Mouse (Mus musculus) embryonic facial prominence, embryonic 14.5 days (tissue): ENCODE measurements around the gene Orc2. TPM values are rescaled to one million over a fixed set of nuclear protein-coding genes. Genes with fewer than 3 reads are reported as not detected.

Experiments used
- ATAC-seq: fragments of 200-750 bp; cut with Nextera tagmentation; 2 replicates; pipeline ENCODE4 v1.8.0; 2017; ENCODE audit warnings: low read depth, moderate number of reproducible peaks, moderate TSS enrichment
- DNase-seq: peaks from one replicate; pipeline ENCODE4 v3.0.0-alpha.2; 2015; ENCODE audit warnings: low spot score
- H3K27ac ChIP-seq: fragments of 300-500 bp; sonication (generic); replicated peaks from 2 replicates; pipeline ENCODE4 v1.5.1; 2014; ENCODE audit warnings: low read depth, mild to moderate bottlenecking, low read length, moderate library complexity
- H3K27me3 ChIP-seq: fragments of 300-500 bp; sonication (generic); replicated peaks from 2 replicates; pipeline ENCODE4 v1.6.1; 2014; ENCODE audit warnings: low read length; ENCODE audit not compliant: control insufficient read depth, insufficient read depth
- H3K36me3 ChIP-seq: fragments of 300-500 bp; sonication (generic); 2 replicates; pipeline ENCODE4 v1.6.1; 2014; ENCODE audit warnings: low read length, mixed read lengths; ENCODE audit not compliant: control insufficient read depth, insufficient read depth
- H3K4me1 ChIP-seq: fragments of 300-500 bp; sonication (generic); 2 replicates; pipeline ENCODE4 v1.6.1; 2014; ENCODE audit warnings: antibody characterized with exemption, low read length; ENCODE audit not compliant: control insufficient read depth, insufficient read depth
- H3K4me2 ChIP-seq: fragments of 300-500 bp; sonication (generic); 2 replicates; pipeline ENCODE4 v1.6.1; 2014; ENCODE audit warnings: low read depth, mild to moderate bottlenecking, low read length, moderate library complexity, mixed read lengths
- H3K4me3 ChIP-seq: fragments of 300-500 bp; sonication (generic); 2 replicates; pipeline ENCODE4 v1.5.1; 2014; ENCODE audit warnings: low read depth, mild to moderate bottlenecking, low read length
- H3K9ac ChIP-seq: fragments of 300-500 bp; sonication (generic); 2 replicates; pipeline ENCODE4 v1.6.1; 2014; ENCODE audit warnings: low read depth, mild to moderate bottlenecking, low read length, moderate library complexity, mixed read lengths
- H3K9me3 ChIP-seq: fragments of 300-500 bp; sonication (generic); 2 replicates; pipeline ENCODE4 v1.6.1; 2016; ENCODE audit warnings: low read length; ENCODE audit not compliant: control insufficient read depth
- WGBS: fragments of 180-500 bp; shearing (Covaris S2); extraction: QIAGEN DNeasy Blood & Tissue Kit; methylation state at CpG from one replicate; pipeline ENCODE4 v1.1.7; 2014; 5-methylcytosine and 5-hydroxymethylcytosine counted together
- polyA plus RNA-seq: library from polyadenylated mRNA; unstranded; fragments of >200 nt; fragmentation: Nextera tagmentation; extraction: Ambion mirVana; gene quantifications from 2 replicates; pipeline ENCODE4 v1.2.1, GENCODE M21; 2014

Orc2 gene
- polyA plus RNA-seq, 1 experiment from 2014 or later, result 31.6 TPM

GRCm38 (mm10) chr1:58482647-58483046 lies 22.3 kb downstream of the Orc2 start:
- Histone ChIP-seq H3K27ac (no peak overlapping the region), H3K4me1 (no peaks in the 10 kb centered on the region), H3K27me3 (no peaks in the 10 kb centered on the region), H3K9ac (no peak overlapping the region), H3K4me3 (no peak overlapping the region), H3K9me3 (no peaks in the 10 kb centered on the region), H3K36me3 (peaks cover 64% of the 10 kb centered on the region), H3K4me2 (no peak overlapping the region)
- WGBS, result 94% methylated on average over 4 of the region's 4 CpGs
- DNase-seq (no peak), ATAC-seq (no peak)

- H3K27me3 ChIP-seq, result no peaks in the 10 kb centered on the region
- no peak overlapping the region for H3K4me3 ChIP-seq
- 94% methylated on average over 8 of the region's 8 CpGs for WGBS
- DNase-seq (no peak), ATAC-seq (no peak)
- H3K9ac ChIP-seq, result no peak overlapping the region
- H3K27ac ChIP-seq, result no peak overlapping the region
- H3K36me3 ChIP-seq, result peaks cover 89% of the 10 kb centered on the region
- H3K9me3 ChIP-seq, result no peaks in the 10 kb centered on the region
- no peak overlapping the region for H3K4me2 ChIP-seq
- no peaks in the 10 kb centered on the region for H3K4me1 ChIP-seq
These were observed 29.2 kb downstream of the Orc2 start for GRCm38 (mm10) chr1:58475662-58476061.

- ATAC-seq (no peak), DNase-seq (no peak)
- Histone ChIP-seq H3K36me3 (peaks cover 93% of the 10 kb centered on the region), H3K27me3 (no peaks in the 10 kb centered on the region), H3K4me1 (no peaks in the 10 kb centered on the region), H3K9me3 (no peaks in the 10 kb centered on the region), H3K4me3 (no peak overlapping the region), H3K4me2 (no peak overlapping the region), H3K9ac (no peak overlapping the region), H3K27ac (no peak overlapping the region)
- WGBS, result 92% methylated on average over 4 of the region's 4 CpGs
These were observed 39.3 kb downstream of the Orc2 start for GRCm38 (mm10) chr1:58465561-58465960.

GRCm38 (mm10) chr1:58465042-58465441 lies 39.9 kb downstream of the Orc2 start:
- Histone ChIP-seq H3K4me2 (no peak overlapping the region), H3K4me1 (no peaks in the 10 kb centered on the region), H3K36me3 (peaks cover 92% of the 10 kb centered on the region), H3K27ac (no peak overlapping the region), H3K4me3 (no peak overlapping the region), H3K9me3 (no peaks in the 10 kb centered on the region), H3K9ac (no peak overlapping the region), H3K27me3 (no peaks in the 10 kb centered on the region)
- WGBS, result 92% methylated on average over 4 of the region's 4 CpGs
- no peak for DNase-seq
- no peak for ATAC-seq

- Histone ChIP-seq H3K9me3 (no peaks in the 10 kb centered on the region), H3K4me2 (no peak overlapping the region), H3K4me1 (no peaks in the 10 kb centered on the region), H3K9ac (no peak overlapping the region), H3K36me3 (peaks cover 92% of the 10 kb centered on the region), H3K27me3 (no peaks in the 10 kb centered on the region), H3K27ac (no peak overlapping the region), H3K4me3 (no peak overlapping the region)
- WGBS, result 76% methylated on average over 2 of the region's 2 CpGs
- DNase-seq (peak; percentile 20), ATAC-seq (no peak)
These were observed 41.0 kb downstream of the Orc2 start for GRCm38 (mm10) chr1:58463935-58464334.

GRCm38 (mm10) chr1:58460566-58460965 lies 44.3 kb downstream of the Orc2 start:
- ATAC-seq (no peak), DNase-seq (no peak)
- Histone ChIP-seq H3K27me3 (no peaks in the 10 kb centered on the region), H3K4me1 (no peaks in the 10 kb centered on the region), H3K4me3 (no peak overlapping the region), H3K9ac (no peak overlapping the region), H3K4me2 (no peak overlapping the region), H3K36me3 (peaks cover 98% of the 10 kb centered on the region), H3K9me3 (no peaks in the 10 kb centered on the region), H3K27ac (no peak overlapping the region)
- 92% methylated on average over 3 of the region's 3 CpGs for WGBS

- peaks cover 97% of the 10 kb centered on the region for H3K36me3 ChIP-seq
These were observed 46.0 kb downstream of the Orc2 start for GRCm38 (mm10) chr1:58458867-58459266.

GRCm38 (mm10) chr1:58458175-58458574 lies 46.7 kb downstream of the Orc2 start:
- no peaks in the 10 kb centered on the region for H3K4me1 ChIP-seq
- H3K27me3 ChIP-seq, result no peaks in the 10 kb centered on the region
- no peak for DNase-seq
- no peak overlapping the region for H3K9ac ChIP-seq
- H3K36me3 ChIP-seq, result peaks cover 97% of the 10 kb centered on the region
- H3K27ac ChIP-seq, result no peak overlapping the region
- no peak for ATAC-seq
- no peak overlapping the region for H3K4me2 ChIP-seq
- no peaks in the 10 kb centered on the region for H3K9me3 ChIP-seq
- no peak overlapping the region for H3K4me3 ChIP-seq
- 87% methylated on average over 5 of the region's 5 CpGs for WGBS

More at GRCm38 (mm10) chr1:58458867-58459266, 46.0 kb downstream of the Orc2 start:
- Histone ChIP-seq H3K9me3 (no peaks in the 10 kb centered on the region), H3K27me3 (no peaks in the 10 kb centered on the region), H3K4me2 (no peak overlapping the region), H3K4me3 (no peak overlapping the region), H3K27ac (no peak overlapping the region), H3K9ac (no peak overlapping the region), H3K4me1 (no peaks in the 10 kb centered on the region)
- WGBS, result 60% methylated on average over 2 of the region's 2 CpGs
- DNase-seq, result peak; percentile 55
- no peak for ATAC-seq

- no peak for DNase-seq
These were observed 50.6 kb downstream of the Orc2 start for GRCm38 (mm10) chr1:58454316-58454715.

More at GRCm38 (mm10) chr1:58454316-58454715, 50.6 kb downstream of the Orc2 start:
- Histone ChIP-seq H3K4me1 (no peaks in the 10 kb centered on the region), H3K4me3 (no peak overlapping the region), H3K4me2 (no peak overlapping the region), H3K9ac (no peak overlapping the region), H3K36me3 (peaks cover 91% of the 10 kb centered on the region), H3K27me3 (no peaks in the 10 kb centered on the region), H3K27ac (no peak overlapping the region), H3K9me3 (no peaks in the 10 kb centered on the region)
- WGBS, result 89% methylated on average over 6 of the region's 6 CpGs
- peak; percentile 47; the same call in 1 of the 2 replicates for ATAC-seq
